Mouse (Mus musculus) liver, adult 2 months (tissue): ENCODE measurements around the gene Prr3.

Source experiments
- CTCF ChIP-seq: fragments of 200-500 bp; IDR thresholded peaks from 2 replicates; pipeline ENCODE4 v1.5.1; 2011; ENCODE audit warnings: low read depth, low read length, control low read depth
- POLR2A ChIP-seq: fragments of 200-500 bp; IDR thresholded peaks from 2 replicates; pipeline ENCODE4 v1.6.1; 2011; ENCODE audit warnings: low read length, control low read depth; ENCODE audit not compliant: insufficient read depth; ENCODE audit errors: extremely low read depth

GRCm38 (mm10) chr17:35922566-35922965 is 57.5 kb downstream of the Prr3 start:
- no peak for TF ChIP-seq CTCF
- TF ChIP-seq POLR2A, result no peak
